Mouse (Mus musculus) kidney, embryonic 16.5 days (tissue): ENCODE data around the gene Cox5a. TPM values are rescaled to one million over a fixed set of nuclear protein-coding genes. Genes with fewer than 3 reads are reported as not detected.

Experiments
- ATAC-seq: fragments of 200-750 bp; cut with Nextera tagmentation; 2 replicates; pipeline ENCODE4 v1.8.0; 2017; ENCODE audit warnings: moderate TSS enrichment; ENCODE audit not compliant: low FRiP score, low TSS enrichment
- H3K27ac ChIP-seq: fragments of 300-500 bp; sonication (generic); 2 replicates; pipeline ENCODE4 v1.5.1; 2014; ENCODE audit warnings: low read length
- H3K27me3 ChIP-seq: fragments of 300-500 bp; sonication (generic); 2 replicates; pipeline ENCODE4 v1.6.1; 2014; ENCODE audit warnings: low read length, control low read depth, mixed read lengths; ENCODE audit not compliant: insufficient read depth
- H3K36me3 ChIP-seq: fragments of 300-500 bp; sonication (generic); 2 replicates; pipeline ENCODE4 v1.6.1; 2014; ENCODE audit warnings: low read length, control low read depth, mixed read lengths; ENCODE audit not compliant: insufficient read depth
- H3K4me1 ChIP-seq: fragments of 300-500 bp; sonication (generic); 2 replicates; pipeline ENCODE4 v1.6.1; 2014; ENCODE audit warnings: low read length, control low read depth, mixed read lengths; ENCODE audit not compliant: insufficient read depth
- H3K4me2 ChIP-seq: fragments of 300-500 bp; sonication (generic); replicated peaks from 2 replicates; pipeline ENCODE4 v1.6.1; 2014; ENCODE audit warnings: low read depth, low read length
- H3K4me3 ChIP-seq: fragments of 300-500 bp; sonication (generic); 2 replicates; pipeline ENCODE4 v1.5.1; 2014; ENCODE audit warnings: mild to moderate bottlenecking, low read length
- H3K9ac ChIP-seq: fragments of 300-500 bp; sonication (generic); replicated peaks from 2 replicates; pipeline ENCODE4 v1.6.1; 2014; ENCODE audit warnings: low read length
- H3K9me3 ChIP-seq: fragments of 300-500 bp; sonication (generic); 2 replicates; pipeline ENCODE4 v1.6.1; 2016; ENCODE audit warnings: low read length, control low read depth
- WGBS: fragments of 180-500 bp; shearing (Covaris S2); extraction: QIAGEN DNeasy Blood & Tissue Kit; methylation state at CpG from one replicate; pipeline ENCODE4 v1.1.7; 2014; 5-methylcytosine and 5-hydroxymethylcytosine counted together
- polyA plus RNA-seq: library from polyadenylated mRNA; unstranded; fragments of >200 nt; fragmentation: Nextera tagmentation; extraction: Ambion mirVana; gene quantifications from 2 replicates; pipeline ENCODE4 v1.2.1, GENCODE M21; 2015

The Cox5a gene
- polyA plus RNA-seq, 1 experiment from 2014 or later = 670 TPM

DNA sequence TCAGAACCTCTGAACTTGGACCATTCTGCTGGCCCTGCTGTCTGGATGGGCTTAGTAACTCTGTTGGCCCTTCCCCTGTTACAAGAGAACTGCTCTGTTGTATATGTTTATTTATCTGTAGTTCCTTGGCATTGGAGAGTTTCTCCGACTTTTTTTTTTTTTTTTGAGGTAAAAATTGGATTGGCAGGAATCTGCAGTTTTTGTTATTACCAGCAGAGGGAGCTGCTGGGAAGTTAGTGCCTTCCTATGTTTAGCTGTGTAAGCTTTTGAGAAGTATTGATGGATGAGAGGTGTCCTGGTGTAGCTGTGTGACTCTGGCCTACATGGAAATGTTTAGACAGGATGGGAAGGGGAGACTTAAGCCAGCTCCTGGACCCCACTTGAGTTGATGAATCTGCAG, 20.2 kb downstream of the Cox5a start:
- Histone ChIP-seq H3K36me3 (peaks cover 32% of the 10 kb centered on the region), H3K4me1 (peaks cover 8% of the 10 kb centered on the region), H3K9me3 (no peaks in the 10 kb centered on the region), H3K27ac (no peak overlapping the region), H3K9ac (no peak overlapping the region), H3K4me3 (no peak overlapping the region), H3K4me2 (no peak overlapping the region), H3K27me3 (no peaks in the 10 kb centered on the region)
- no peak for ATAC-seq
- 9% methylated on average over 1 of the region's 1 CpGs for WGBS

- Histone ChIP-seq H3K9me3 (no peaks in the 10 kb centered on the region), H3K4me2 (no peak overlapping the region), H3K9ac (no peak overlapping the region), H3K27ac (no peak overlapping the region), H3K4me3 (no peak overlapping the region), H3K27me3 (no peaks in the 10 kb centered on the region), H3K4me1 (no peaks in the 10 kb centered on the region; the same call in 1 of the 2 replicates), H3K36me3 (peaks cover 42% of the 10 kb centered on the region)
- 71% methylated on average over 3 of the region's 3 CpGs for whole genome bisulfite sequencing
- ATAC-seq = no peak
These were observed 22.9 kb downstream of the Cox5a start for GRCm38 (mm10) chr9:57543951-57544350.

DNA sequence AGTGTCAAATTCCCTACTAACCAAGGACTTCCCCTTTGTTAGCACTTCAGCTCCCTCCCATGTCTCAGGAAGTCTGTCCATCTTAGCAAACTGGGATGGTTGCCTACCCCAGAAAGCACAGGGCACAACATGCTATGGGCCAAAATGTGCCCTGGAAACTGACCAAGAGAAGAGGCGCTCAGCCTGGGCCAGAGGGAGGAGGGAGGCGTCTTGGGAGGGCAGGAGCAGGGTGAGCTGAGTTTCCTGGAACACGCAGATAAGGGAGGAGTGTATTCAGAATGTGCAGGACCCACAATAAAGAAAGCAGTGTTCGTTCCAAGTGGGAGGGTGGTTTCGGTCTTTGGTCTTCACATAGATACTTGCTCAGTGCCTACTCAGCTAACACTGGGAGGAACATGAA, 26.2 kb downstream of the Cox5a start:
- Histone ChIP-seq H3K4me2 (no peak overlapping the region), H3K4me1 (peaks cover 6% of the 10 kb centered on the region), H3K27me3 (no peaks in the 10 kb centered on the region), H3K9me3 (no peaks in the 10 kb centered on the region), H3K36me3 (peaks cover 48% of the 10 kb centered on the region), H3K27ac (no peak overlapping the region), H3K9ac (no peak overlapping the region), H3K4me3 (no peak overlapping the region)
- ATAC-seq = no peak
- WGBS = 80% methylated on average over 5 of the region's 5 CpGs

- H3K36me3 ChIP-seq = peaks cover 43% of the 10 kb centered on the region
- H3K27ac ChIP-seq = no peak overlapping the region
- ATAC-seq = no peak
- peaks cover 9% of the 10 kb centered on the region for H3K4me1 ChIP-seq
- H3K9ac ChIP-seq = no peak overlapping the region
- H3K4me3 ChIP-seq = no peak overlapping the region
- WGBS = 90% methylated on average over 11 of the region's 11 CpGs
- no peaks in the 10 kb centered on the region for H3K27me3 ChIP-seq
- H3K9me3 ChIP-seq = no peaks in the 10 kb centered on the region
- H3K4me2 ChIP-seq = no peak overlapping the region
These were observed 26.8 kb downstream of the Cox5a start for GRCm38 (mm10) chr9:57547869-57548268.

- H3K9me3 ChIP-seq = no peaks in the 10 kb centered on the region
- no peak overlapping the region for H3K4me3 ChIP-seq
- no peaks in the 10 kb centered on the region for H3K27me3 ChIP-seq
- peaks cover 12% of the 10 kb centered on the region for H3K4me1 ChIP-seq
- no peak for ATAC-seq
- peaks cover 39% of the 10 kb centered on the region for H3K36me3 ChIP-seq
- no peak overlapping the region for H3K9ac ChIP-seq
- H3K27ac ChIP-seq = no peak overlapping the region
- no peak overlapping the region for H3K4me2 ChIP-seq
- 96% methylated on average over 4 of the region's 4 CpGs for WGBS
These were observed 28.1 kb downstream of the Cox5a start for GRCm38 (mm10) chr9:57549186-57549585.

GRCm38 (mm10) chr9:57550126-57550862, 29.2 kb downstream of the Cox5a start:
- no peak for ATAC-seq
- H3K9me3 ChIP-seq = no peaks in the 10 kb centered on the region
- peaks cover 28% of the 10 kb centered on the region for H3K36me3 ChIP-seq
- peaks cover 12% of the 10 kb centered on the region for H3K4me1 ChIP-seq
- H3K4me2 ChIP-seq = no peak overlapping the region
- no peak overlapping the region for H3K27ac ChIP-seq
- H3K9ac ChIP-seq = no peak overlapping the region; the same call in 1 of the 2 replicates
- no peak overlapping the region for H3K4me3 ChIP-seq
- no peaks in the 10 kb centered on the region for H3K27me3 ChIP-seq
- 87% methylated on average over 11 of the region's 11 CpGs for WGBS

GRCm38 (mm10) chr9:57552139-57552887, 31.2 kb downstream of the Cox5a start, which contains the start of gene Mpi:
Gene Mpi (minus strand): TSS chr9:57552763.
- Histone ChIP-seq H3K4me2 (peak within 1 kb of the TSS; percentile 73), H3K4me1 (peaks cover 12% of the 10 kb centered on the region), H3K9ac (peak within 1 kb of the TSS; percentile 83), H3K36me3 (peaks cover 23% of the 10 kb centered on the region), H3K4me3 (peak within 1 kb of the TSS; percentile 79), H3K27me3 (no peaks in the 10 kb centered on the region), H3K27ac (no peak within 1 kb of the TSS), H3K9me3 (no peaks in the 10 kb centered on the region)
- under 1% methylated on average over 28 of the region's 28 CpGs for WGBS
- ATAC-seq = peak; percentile 59

GRCm38 (mm10) chr9:57553119-57553518, 32.0 kb downstream of the Cox5a start:
- Histone ChIP-seq H3K4me1 (peaks cover 12% of the 10 kb centered on the region), H3K27ac (no peak overlapping the region), H3K9me3 (no peaks in the 10 kb centered on the region), H3K4me3 (no peak overlapping the region; the same call in 1 of the 2 replicates), H3K27me3 (no peaks in the 10 kb centered on the region), H3K36me3 (peaks cover 18% of the 10 kb centered on the region; the same call in 1 of the 2 replicates), H3K9ac (peak overlapping the region; percentile 83; the same call in 1 of the 2 replicates), H3K4me2 (peak overlapping the region; percentile 73; the same call in 1 of the 2 replicates)
- 76% methylated on average over 11 of the region's 11 CpGs for WGBS
- ATAC-seq = 0 out of 2 replicates have a peak, but pooled peaks have one; percentile 18

DNA sequence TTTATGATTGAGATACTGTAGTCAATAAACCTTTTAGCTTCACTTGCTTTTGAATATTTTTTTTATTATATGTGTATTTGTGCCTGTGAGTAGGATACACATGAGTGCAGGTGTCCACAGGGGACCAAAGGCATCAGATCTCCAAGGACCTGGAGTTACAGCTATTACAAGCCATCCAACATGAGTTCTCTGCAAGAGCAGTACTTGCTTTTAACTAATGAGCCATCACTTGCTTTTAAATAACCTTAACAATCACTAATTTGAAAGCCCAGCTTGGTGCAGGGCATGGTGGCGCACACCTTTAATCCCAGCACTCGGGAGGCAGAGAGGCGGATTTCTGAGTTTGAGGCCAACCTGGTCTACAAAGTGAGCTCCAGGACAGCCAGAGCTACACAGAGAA, 33.7 kb downstream of the Cox5a start:
- peaks cover 10% of the 10 kb centered on the region; the same call in 1 of the 2 replicates for H3K36me3 ChIP-seq
- H3K27me3 ChIP-seq = 0 out of 2 replicates have a peak, but pooled peaks cover 3% of the 10 kb centered on the region
- H3K9ac ChIP-seq = no peak overlapping the region
- 46% methylated on average over 3 of the region's 3 CpGs for WGBS
- no peak overlapping the region for H3K27ac ChIP-seq
- H3K4me3 ChIP-seq = no peak overlapping the region
- H3K4me1 ChIP-seq = peaks cover 12% of the 10 kb centered on the region
- no peak overlapping the region for H3K4me2 ChIP-seq
- ATAC-seq = no peak
- H3K9me3 ChIP-seq = no peaks in the 10 kb centered on the region
